Mouse (Mus musculus) neural tube, embryonic 15.5 days (tissue): ENCODE data around the gene Nr4a2. TPM values are rescaled to one million over a fixed set of nuclear protein-coding genes. Genes with fewer than 3 reads are reported as not detected.

Experiments used
- ATAC-seq: fragments of 200-750 bp; cut with Nextera tagmentation; 2 replicates; pipeline ENCODE4 v1.8.0; 2017; ENCODE audit warnings: mild to moderate bottlenecking, moderate TSS enrichment, moderate library complexity; ENCODE audit not compliant: low FRiP score
- H3K27ac ChIP-seq: fragments of 300-500 bp; sonication (generic); replicated peaks from 2 replicates; pipeline ENCODE4 v1.5.1; 2015; ENCODE audit warnings: mild to moderate bottlenecking, inconsistent platforms
- H3K27me3 ChIP-seq: fragments of 300-500 bp; sonication (generic); replicated peaks from 2 replicates; pipeline ENCODE4 v1.6.1; 2015; ENCODE audit warnings: inconsistent platforms
- H3K36me3 ChIP-seq: fragments of 300-500 bp; sonication (generic); 2 replicates; pipeline ENCODE4 v1.6.1; 2015; ENCODE audit warnings: inconsistent platforms
- H3K4me1 ChIP-seq: fragments of 300-500 bp; sonication (generic); 2 replicates; pipeline ENCODE4 v1.6.1; 2015; ENCODE audit warnings: inconsistent platforms
- H3K4me2 ChIP-seq: fragments of 300-500 bp; sonication (generic); 2 replicates; pipeline ENCODE4 v1.6.1; 2015; ENCODE audit warnings: inconsistent platforms, mild to moderate bottlenecking, moderate library complexity
- H3K4me3 ChIP-seq: fragments of 300-500 bp; sonication (generic); replicated peaks from 2 replicates; pipeline ENCODE4 v1.5.1; 2015; ENCODE audit warnings: mild to moderate bottlenecking, inconsistent platforms
- H3K9ac ChIP-seq: fragments of 300-500 bp; sonication (generic); replicated peaks from 2 replicates; pipeline ENCODE4 v1.6.1; 2015; ENCODE audit warnings: mild to moderate bottlenecking, inconsistent platforms
- H3K9me3 ChIP-seq: fragments of 300-500 bp; sonication (generic); replicated peaks from 2 replicates; pipeline ENCODE4 v1.6.1; 2016; ENCODE audit warnings: inconsistent platforms
- WGBS: fragments of 180-500 bp; shearing (Covaris S2); methylation state at CpG from one replicate; pipeline ENCODE4 v1.1.7; 2015; ENCODE audit warnings: mixed read lengths; 5-methylcytosine and 5-hydroxymethylcytosine counted together
- polyA plus RNA-seq: library from polyadenylated mRNA; unstranded; fragments of >200 nt; fragmentation: Nextera tagmentation; extraction: Ambion mirVana; gene quantifications from 2 replicates; pipeline ENCODE4 v1.2.1, GENCODE M21; 2015

The Nr4a2 gene
- polyA plus RNA-seq, 1 experiment from 2014 or later: 21.0 TPM

DNA sequence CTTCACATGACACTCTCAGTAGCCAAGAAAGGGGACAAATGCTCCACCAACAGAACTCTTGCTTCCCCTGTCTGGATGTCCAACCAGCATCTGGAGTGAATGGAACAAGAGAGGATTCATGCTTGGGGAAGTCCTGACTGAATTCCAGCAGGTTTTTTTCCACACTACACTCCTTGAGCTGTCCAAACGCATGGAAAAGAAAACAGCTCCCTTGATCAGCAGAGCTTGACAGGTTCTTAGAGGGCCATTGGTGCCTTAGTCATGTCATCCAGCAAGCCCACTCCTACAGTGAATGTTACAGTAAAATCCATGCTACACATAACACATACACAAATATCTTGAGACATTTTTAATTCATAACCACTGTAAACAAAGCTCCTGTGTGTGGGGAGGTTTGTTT, 60.3 kb downstream of the Nr4a2 start:
- Histone ChIP-seq H3K27me3 (no peaks in the 10 kb centered on the region), H3K4me3 (no peak overlapping the region), H3K4me2 (no peak overlapping the region), H3K4me1 (no peaks in the 10 kb centered on the region), H3K27ac (no peak overlapping the region), H3K36me3 (no peaks in the 10 kb centered on the region), H3K9ac (no peak overlapping the region), H3K9me3 (no peaks in the 10 kb centered on the region)
- WGBS: 88% methylated on average over 1 of the region's 1 CpGs
- no peak for ATAC-seq

Other genes starting within 250 kb of the Nr4a2 start
- 24.8 and 27.6 TPM in 2 replicates for gene Gpd2, start 113.6 kb upstream of the Nr4a2 start, polyA plus RNA-seq